Mouse (Mus musculus): ENCODE data around the gene Acr. TPM values are rescaled to one million over a fixed set of nuclear protein-coding genes. Genes with fewer than 3 reads are reported as not detected.

Gene Acr
- polyA plus RNA-seq (2012; rRNA removed): 3.2 and 4.4 TPM in 2 replicates

GRCm38 (mm10) chr15:89568114-89568513 lies at the start of gene Acr:
Acr (plus strand) TSS chr15:89568326.
- no peak for TF ChIP-seq CTCF (IDR thresholded peaks at IDR 0.05; ENCODE audit: extremely low read depth, insufficient read depth, low read length)
- no peak for TF ChIP-seq POLR2A (IDR thresholded peaks at IDR 0.05; ENCODE audit: extremely low read depth, insufficient read depth, low read length)
- Histone ChIP-seq H3K27ac (ENCODE audit: insufficient read depth, low read length) (no peak within 1 kb of the TSS), H3K4me3 (ENCODE audit: insufficient read depth, low read length) (no peak within 1 kb of the TSS), H3K4me1 (ENCODE audit: control insufficient read depth, insufficient read depth, low read length) (no peaks in the 10 kb centered on the region)

GRCm38 (mm10) chr15:89521951-89522350 lies 46.2 kb upstream of the Acr start:
- Histone ChIP-seq H3K4me3 (ENCODE audit: insufficient read depth, low read length) (no peak overlapping the region), H3K27ac (ENCODE audit: insufficient read depth, low read length) (no peak overlapping the region), H3K4me1 (ENCODE audit: control insufficient read depth, insufficient read depth, low read length) (peaks cover 3% of the 10 kb centered on the region)
- TF ChIP-seq CTCF (IDR thresholded peaks at IDR 0.05; ENCODE audit: extremely low read depth, insufficient read depth, low read length) (no peak), POLR2A (IDR thresholded peaks at IDR 0.05; ENCODE audit: extremely low read depth, insufficient read depth, low read length) (no peak)

- no peak overlapping the region for H3K27ac ChIP-seq (ENCODE audit: insufficient read depth, low read length)
- peak overlapping the region; percentile 50 for H3K4me3 ChIP-seq (ENCODE audit: insufficient read depth, low read length)
- peaks cover 3% of the 10 kb centered on the region; the same call in 1 of the 2 replicates for H3K4me1 ChIP-seq (ENCODE audit: control insufficient read depth, insufficient read depth, low read length)
- TF ChIP-seq POLR2A (IDR thresholded peaks at IDR 0.05; ENCODE audit: extremely low read depth, insufficient read depth, low read length) (no peak), CTCF (IDR thresholded peaks at IDR 0.05; ENCODE audit: extremely low read depth, insufficient read depth, low read length) (no peak)
Measured at GRCm38 (mm10) chr15:89522566-89523282, 45.4 kb upstream of the Acr start.

GRCm38 (mm10) chr15:89523283-89523832 lies 44.8 kb upstream of the Acr start:
- H3K4me3 ChIP-seq (ENCODE audit: insufficient read depth, low read length): peak overlapping the region; percentile 50
- TF ChIP-seq POLR2A (IDR thresholded peaks at IDR 0.05; ENCODE audit: extremely low read depth, insufficient read depth, low read length) (no peak), CTCF (IDR thresholded peaks at IDR 0.05; ENCODE audit: extremely low read depth, insufficient read depth, low read length) (no peak)
- H3K4me1 ChIP-seq (ENCODE audit: control insufficient read depth, insufficient read depth, low read length): peaks cover 3% of the 10 kb centered on the region; the same call in 1 of the 2 replicates
- no peak overlapping the region for H3K27ac ChIP-seq (ENCODE audit: insufficient read depth, low read length)

- Histone ChIP-seq H3K4me1 (ENCODE audit: control insufficient read depth, insufficient read depth, low read length) (peaks cover 3% of the 10 kb centered on the region; the same call in 1 of the 2 replicates), H3K27ac (ENCODE audit: insufficient read depth, low read length) (no peak overlapping the region), H3K4me3 (ENCODE audit: insufficient read depth, low read length) (peak overlapping the region; percentile 49)
- TF ChIP-seq CTCF (IDR thresholded peaks at IDR 0.05; ENCODE audit: extremely low read depth, insufficient read depth, low read length) (no peak), POLR2A (IDR thresholded peaks at IDR 0.05; ENCODE audit: extremely low read depth, insufficient read depth, low read length) (no peak)
Measured at GRCm38 (mm10) chr15:89524001-89524571, 44.0 kb upstream of the Acr start.

GRCm38 (mm10) chr15:89524611-89525415 lies 43.3 kb upstream of the Acr start:
- no peak overlapping the region for H3K27ac ChIP-seq (ENCODE audit: insufficient read depth, low read length)
- H3K4me3 ChIP-seq (ENCODE audit: insufficient read depth, low read length): peak overlapping the region; percentile 49
- no peak for TF ChIP-seq POLR2A (IDR thresholded peaks at IDR 0.05; ENCODE audit: extremely low read depth, insufficient read depth, low read length)
- no peak for TF ChIP-seq CTCF (IDR thresholded peaks at IDR 0.05; ENCODE audit: extremely low read depth, insufficient read depth, low read length)
- H3K4me1 ChIP-seq (ENCODE audit: control insufficient read depth, insufficient read depth, low read length): peaks cover 3% of the 10 kb centered on the region; the same call in 1 of the 2 replicates

GRCm38 (mm10) chr15:89525464-89525863 lies 42.7 kb upstream of the Acr start:
- no peak overlapping the region for H3K27ac ChIP-seq (ENCODE audit: insufficient read depth, low read length)
- peak overlapping the region; percentile 49; the same call in 1 of the 2 replicates for H3K4me3 ChIP-seq (ENCODE audit: insufficient read depth, low read length)
- no peak for TF ChIP-seq POLR2A (IDR thresholded peaks at IDR 0.05; ENCODE audit: extremely low read depth, insufficient read depth, low read length)
- TF ChIP-seq CTCF (IDR thresholded peaks at IDR 0.05; ENCODE audit: extremely low read depth, insufficient read depth, low read length): no peak
- H3K4me1 ChIP-seq (ENCODE audit: control insufficient read depth, insufficient read depth, low read length): peaks cover 3% of the 10 kb centered on the region; the same call in 1 of the 2 replicates

- Histone ChIP-seq H3K4me1 (ENCODE audit: control insufficient read depth, insufficient read depth, low read length) (peaks cover 3% of the 10 kb centered on the region; the same call in 1 of the 2 replicates), H3K4me3 (ENCODE audit: insufficient read depth, low read length) (no peak overlapping the region), H3K27ac (ENCODE audit: insufficient read depth, low read length) (no peak overlapping the region)
- no peak for TF ChIP-seq POLR2A (IDR thresholded peaks at IDR 0.05; ENCODE audit: extremely low read depth, insufficient read depth, low read length)
- TF ChIP-seq CTCF (IDR thresholded peaks at IDR 0.05; ENCODE audit: extremely low read depth, insufficient read depth, low read length): no peak
Measured at GRCm38 (mm10) chr15:89525896-89526295, 42.2 kb upstream of the Acr start.

GRCm38 (mm10) chr15:89526776-89527325 lies 41.3 kb upstream of the Acr start:
- TF ChIP-seq POLR2A (IDR thresholded peaks at IDR 0.05; ENCODE audit: extremely low read depth, insufficient read depth, low read length): no peak
- no peak for TF ChIP-seq CTCF (IDR thresholded peaks at IDR 0.05; ENCODE audit: extremely low read depth, insufficient read depth, low read length)
- no peak overlapping the region for H3K27ac ChIP-seq (ENCODE audit: insufficient read depth, low read length)
- H3K4me3 ChIP-seq (ENCODE audit: insufficient read depth, low read length): no peak overlapping the region
- H3K4me1 ChIP-seq (ENCODE audit: control insufficient read depth, insufficient read depth, low read length): peaks cover 3% of the 10 kb centered on the region; the same call in 1 of the 2 replicates

All from cortical plate, adult 2 months (tissue).